Mouse (Mus musculus) lung, adult 2 months (tissue): ENCODE results near the gene Lrrc74a.

ENCODE experiments used
- CTCF ChIP-seq: fragments of 200-500 bp; IDR thresholded peaks from 2 replicates; pipeline ENCODE4 v1.5.1; 2011; ENCODE audit warnings: mild to moderate bottlenecking, low read length, control low read depth; ENCODE audit not compliant: insufficient read depth
- POLR2A ChIP-seq: fragments of 200-500 bp; IDR thresholded peaks from 2 replicates; pipeline ENCODE4 v1.6.1; 2011; ENCODE audit warnings: low read depth, mild to moderate bottlenecking, control low read depth, low read length, borderline replicate concordance; ENCODE audit errors: extremely low read depth

- TF ChIP-seq CTCF (no peak), POLR2A (no peak)
Observed at GRCm38 (mm10) chr12:86698537-86698936, 35.6 kb upstream of the Lrrc74a start.
